Mouse (Mus musculus): Measurements from ENCODE around the gene Smug1. TPM values are rescaled to one million over a fixed set of nuclear protein-coding genes. Genes with fewer than 3 reads are reported as not detected.

Smug1 gene
- polyA plus RNA-seq (2014; fragmentation: Nextera tagmentation; extraction: Ambion mirVana): 21.8 and 23.5 TPM in 2 replicates

- H3K4me3 ChIP-seq (ENCODE audit: low read depth, low read length): no peak within 1 kb of the TSS
- DNase-seq (ENCODE audit: low spot score): no peak
- no peak within 1 kb of the TSS for H3K9ac ChIP-seq (ENCODE audit: low read length)
- no peak for ATAC-seq (replicated peaks; ENCODE audit: low FRiP score, low TSS enrichment, low read depth)
- H3K4me1 ChIP-seq (replicated peaks; ENCODE audit: control insufficient read depth, insufficient read depth, low read length): peaks cover 48% of the 10 kb centered on the region
- no peak within 1 kb of the TSS for H3K27ac ChIP-seq (ENCODE audit: low read depth)
- no peak within 1 kb of the TSS for H3K4me2 ChIP-seq (ENCODE audit: low read length)
- no peaks in the 10 kb centered on the region for H3K9me3 ChIP-seq (ENCODE audit: control insufficient read depth, low read length)
- WGBS: 51% methylated on average over 6 of the region's 6 CpGs
- no peaks in the 10 kb centered on the region for H3K36me3 ChIP-seq (ENCODE audit: control insufficient read depth, insufficient read depth, low read length)
- H3K27me3 ChIP-seq (replicated peaks; ENCODE audit: control insufficient read depth, insufficient read depth, low read length): peaks cover 51% of the 10 kb centered on the region
Observed at GRCm38 (mm10) chr15:103167042-103167615, at the start of gene Smug1. Gene Smug1, minus strand, starts transcription at chr15:103167092.

DNA sequence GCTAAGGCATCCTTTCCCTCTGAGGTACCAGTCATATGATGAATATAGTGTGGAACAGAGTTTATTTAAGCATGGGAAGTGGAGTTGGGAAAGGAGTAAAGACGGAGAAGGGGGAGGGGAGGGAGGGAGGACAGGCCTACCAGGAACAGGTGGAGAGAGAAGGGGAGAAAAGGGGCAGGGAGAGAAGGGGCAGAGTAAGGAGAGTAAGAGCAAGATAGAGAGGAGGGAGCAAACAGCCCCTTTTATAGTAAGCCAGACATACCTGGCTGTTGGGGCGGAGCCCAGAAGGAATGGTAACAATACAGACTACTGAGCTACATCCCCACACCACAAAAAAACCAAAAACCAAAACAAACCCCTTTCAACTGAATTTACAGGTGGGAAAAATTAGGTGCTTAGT, 49.2 kb upstream of the Smug1 start:
- Histone ChIP-seq H3K9me3 (ENCODE audit: control insufficient read depth, low read length) (no peaks in the 10 kb centered on the region), H3K36me3 (ENCODE audit: control insufficient read depth, insufficient read depth, low read length) (peaks cover 22% of the 10 kb centered on the region), H3K4me3 (ENCODE audit: low read depth, low read length) (peak overlapping the region; percentile 38; the same call in 1 of the 2 replicates), H3K9ac (ENCODE audit: low read length) (no peak overlapping the region; the same call in 1 of the 2 replicates), H3K4me1 (replicated peaks; ENCODE audit: control insufficient read depth, insufficient read depth, low read length) (peaks cover 32% of the 10 kb centered on the region), H3K4me2 (ENCODE audit: low read length) (peak overlapping the region; percentile 72), H3K27ac (ENCODE audit: low read depth) (peak overlapping the region; percentile 89), H3K27me3 (replicated peaks; ENCODE audit: control insufficient read depth, insufficient read depth, low read length) (no peaks in the 10 kb centered on the region)
- ATAC-seq (replicated peaks; ENCODE audit: low FRiP score, low TSS enrichment, low read depth) (no peak), DNase-seq (ENCODE audit: low spot score) (no peak)
- 19% methylated on average over 2 of the region's 2 CpGs for WGBS

DNA sequence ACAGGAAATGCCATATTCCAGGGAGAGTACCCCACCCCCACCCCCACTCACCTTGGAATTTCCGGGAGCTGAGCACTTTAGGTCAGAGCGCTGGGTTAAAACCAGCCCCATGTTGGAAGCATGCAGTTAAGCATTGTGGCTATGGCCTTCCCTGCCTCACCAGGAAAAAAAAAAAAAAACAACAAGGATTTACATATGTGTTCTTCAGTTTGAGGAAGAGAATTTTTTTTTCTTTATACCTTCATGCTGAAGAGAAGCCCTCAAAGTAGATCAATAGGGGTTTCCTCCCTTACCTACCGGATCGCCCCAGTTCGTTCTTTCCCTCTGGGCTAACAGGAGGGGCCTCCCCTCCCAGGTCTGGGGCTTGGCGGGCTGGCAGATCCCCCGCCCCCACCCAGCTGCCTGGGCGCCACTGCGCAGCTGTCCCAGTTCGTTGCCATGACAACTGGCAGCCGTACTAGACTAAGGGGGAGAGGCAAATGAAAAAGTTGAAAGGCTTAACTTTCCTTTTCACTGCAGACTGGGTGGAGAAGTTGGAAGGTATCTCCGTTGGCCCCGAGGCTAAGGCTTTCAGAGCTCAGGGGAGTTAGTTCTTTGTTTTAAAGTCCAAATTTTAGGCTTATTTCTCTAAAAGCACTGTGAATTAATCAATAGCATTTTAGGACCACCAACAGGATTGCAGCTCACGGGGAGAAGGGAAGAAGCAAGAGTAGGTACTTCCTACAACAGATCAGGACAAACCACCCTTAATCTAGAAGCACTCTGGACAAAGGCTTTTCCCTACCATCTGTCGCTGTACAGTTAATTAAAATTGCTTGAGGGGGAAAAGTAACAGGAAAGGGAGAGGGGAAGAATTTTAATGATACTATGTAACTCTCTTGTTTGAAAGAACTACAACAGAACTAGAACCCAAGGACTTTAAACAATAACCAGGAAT, 48.3 kb upstream of the Smug1 start:
- Histone ChIP-seq H3K4me2 (ENCODE audit: low read length) (peak overlapping the region; percentile 72), H3K27me3 (replicated peaks; ENCODE audit: control insufficient read depth, insufficient read depth, low read length) (no peaks in the 10 kb centered on the region), H3K4me1 (replicated peaks; ENCODE audit: control insufficient read depth, insufficient read depth, low read length) (peaks cover 25% of the 10 kb centered on the region), H3K36me3 (ENCODE audit: control insufficient read depth, insufficient read depth, low read length) (peaks cover 30% of the 10 kb centered on the region), H3K27ac (ENCODE audit: low read depth) (peak overlapping the region; percentile 89), H3K9me3 (ENCODE audit: control insufficient read depth, low read length) (no peaks in the 10 kb centered on the region), H3K9ac (ENCODE audit: low read length) (peak overlapping the region; percentile 49), H3K4me3 (ENCODE audit: low read depth, low read length) (peak overlapping the region; percentile 38)
- WGBS: 2% methylated on average over 15 of the region's 15 CpGs
- peak; percentile 89 for DNase-seq (ENCODE audit: low spot score)
- ATAC-seq (replicated peaks; ENCODE audit: low FRiP score, low TSS enrichment, low read depth): peak; percentile 95

GRCm38 (mm10) chr15:103214149-103214548, 47.3 kb upstream of the Smug1 start:
- DNase-seq (ENCODE audit: low spot score) (no peak), ATAC-seq (replicated peaks; ENCODE audit: low FRiP score, low TSS enrichment, low read depth) (no peak)
- peaks cover 40% of the 10 kb centered on the region for H3K36me3 ChIP-seq (ENCODE audit: control insufficient read depth, insufficient read depth, low read length)
- H3K4me2 ChIP-seq (ENCODE audit: low read length): peak overlapping the region; percentile 42
- WGBS: 40% methylated on average over 2 of the region's 2 CpGs
- H3K27me3 ChIP-seq (replicated peaks; ENCODE audit: control insufficient read depth, insufficient read depth, low read length): no peaks in the 10 kb centered on the region
- peak overlapping the region; percentile 33; the same call in 1 of the 2 replicates for H3K27ac ChIP-seq (ENCODE audit: low read depth)
- no peaks in the 10 kb centered on the region for H3K9me3 ChIP-seq (ENCODE audit: control insufficient read depth, low read length)
- H3K9ac ChIP-seq (ENCODE audit: low read length): peak overlapping the region; percentile 20; the same call in 1 of the 2 replicates
- H3K4me3 ChIP-seq (ENCODE audit: low read depth, low read length): peak overlapping the region; percentile 17; the same call in 1 of the 2 replicates
- peaks cover 25% of the 10 kb centered on the region for H3K4me1 ChIP-seq (replicated peaks; ENCODE audit: control insufficient read depth, insufficient read depth, low read length)

GRCm38 (mm10) chr15:103205156-103205555, 38.3 kb upstream of the Smug1 start:
- Histone ChIP-seq H3K4me3 (ENCODE audit: low read depth, low read length) (no peak overlapping the region), H3K4me1 (replicated peaks; ENCODE audit: control insufficient read depth, insufficient read depth, low read length) (peaks cover 8% of the 10 kb centered on the region), H3K27me3 (replicated peaks; ENCODE audit: control insufficient read depth, insufficient read depth, low read length) (no peaks in the 10 kb centered on the region), H3K4me2 (ENCODE audit: low read length) (no peak overlapping the region), H3K36me3 (ENCODE audit: control insufficient read depth, insufficient read depth, low read length) (peaks cover 74% of the 10 kb centered on the region), H3K9ac (ENCODE audit: low read length) (no peak overlapping the region), H3K27ac (ENCODE audit: low read depth) (no peak overlapping the region), H3K9me3 (ENCODE audit: control insufficient read depth, low read length) (no peaks in the 10 kb centered on the region)
- ATAC-seq (replicated peaks; ENCODE audit: low FRiP score, low TSS enrichment, low read depth) (no peak), DNase-seq (ENCODE audit: low spot score) (no peak)
- 54% methylated on average over 2 of the region's 2 CpGs for WGBS

- DNase-seq (ENCODE audit: low spot score): peak; percentile 74
- WGBS: 36% methylated on average over 6 of the region's 6 CpGs
- Histone ChIP-seq H3K36me3 (ENCODE audit: control insufficient read depth, insufficient read depth, low read length) (peaks cover 75% of the 10 kb centered on the region), H3K4me1 (replicated peaks; ENCODE audit: control insufficient read depth, insufficient read depth, low read length) (peaks cover 8% of the 10 kb centered on the region), H3K4me3 (ENCODE audit: low read depth, low read length) (no peak overlapping the region), H3K27me3 (replicated peaks; ENCODE audit: control insufficient read depth, insufficient read depth, low read length) (no peaks in the 10 kb centered on the region), H3K27ac (ENCODE audit: low read depth) (peak overlapping the region; percentile 57), H3K9me3 (ENCODE audit: control insufficient read depth, low read length) (no peaks in the 10 kb centered on the region), H3K4me2 (ENCODE audit: low read length) (peak overlapping the region; percentile 33), H3K9ac (ENCODE audit: low read length) (no peak overlapping the region)
- no peak for ATAC-seq (replicated peaks; ENCODE audit: low FRiP score, low TSS enrichment, low read depth)
Observed at GRCm38 (mm10) chr15:103202088-103202793, 35.3 kb upstream of the Smug1 start.

GRCm38 (mm10) chr15:103197785-103198184, 30.9 kb upstream of the Smug1 start:
- Histone ChIP-seq H3K27me3 (replicated peaks; ENCODE audit: control insufficient read depth, insufficient read depth, low read length) (no peaks in the 10 kb centered on the region), H3K27ac (ENCODE audit: low read depth) (no peak overlapping the region), H3K9ac (ENCODE audit: low read length) (no peak overlapping the region), H3K4me3 (ENCODE audit: low read depth, low read length) (no peak overlapping the region), H3K36me3 (ENCODE audit: control insufficient read depth, insufficient read depth, low read length) (peaks cover 80% of the 10 kb centered on the region), H3K9me3 (ENCODE audit: control insufficient read depth, low read length) (no peaks in the 10 kb centered on the region), H3K4me1 (replicated peaks; ENCODE audit: control insufficient read depth, insufficient read depth, low read length) (peaks cover 5% of the 10 kb centered on the region), H3K4me2 (ENCODE audit: low read length) (no peak overlapping the region)
- 82% methylated on average over 4 of the region's 4 CpGs for WGBS
- no peak for DNase-seq (ENCODE audit: low spot score)
- ATAC-seq (replicated peaks; ENCODE audit: low FRiP score, low TSS enrichment, low read depth): no peak

DNA sequence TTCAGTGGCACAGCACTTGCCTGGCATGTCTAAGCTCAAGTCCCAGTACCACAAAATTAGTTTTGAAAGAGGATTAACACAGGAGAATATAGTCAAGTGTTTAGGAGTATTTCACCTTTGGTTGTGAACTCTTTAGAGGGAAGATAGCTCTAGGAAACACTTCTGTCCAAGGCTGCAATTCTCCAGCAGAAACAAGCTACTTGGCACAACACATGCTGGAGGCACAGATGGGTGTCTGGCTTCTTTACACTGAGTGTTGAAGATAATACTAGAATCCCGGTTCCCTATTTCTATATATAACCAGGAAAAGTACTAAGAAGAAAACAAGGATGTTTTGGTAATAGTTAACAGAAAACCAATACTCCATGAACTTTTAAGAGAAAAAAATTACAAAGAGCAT, 29.9 kb upstream of the Smug1 start:
- Histone ChIP-seq H3K27me3 (replicated peaks; ENCODE audit: control insufficient read depth, insufficient read depth, low read length) (no peaks in the 10 kb centered on the region), H3K4me1 (replicated peaks; ENCODE audit: control insufficient read depth, insufficient read depth, low read length) (no peaks in the 10 kb centered on the region), H3K36me3 (ENCODE audit: control insufficient read depth, insufficient read depth, low read length) (peaks cover 89% of the 10 kb centered on the region), H3K4me3 (ENCODE audit: low read depth, low read length) (no peak overlapping the region), H3K4me2 (ENCODE audit: low read length) (no peak overlapping the region), H3K9me3 (ENCODE audit: control insufficient read depth, low read length) (no peaks in the 10 kb centered on the region), H3K27ac (ENCODE audit: low read depth) (no peak overlapping the region), H3K9ac (ENCODE audit: low read length) (no peak overlapping the region)
- 92% methylated on average over 1 of the region's 1 CpGs for WGBS
- ATAC-seq (replicated peaks; ENCODE audit: low FRiP score, low TSS enrichment, low read depth): no peak
- no peak for DNase-seq (ENCODE audit: low spot score)
